Mouse (Mus musculus): Measurements from ENCODE around the gene Afp. TPM values are rescaled to one million over a fixed set of nuclear protein-coding genes. Genes with fewer than 3 reads are reported as not detected.

Afp gene
- 0.30 TPM in 1 of 2 replicates, not detected in the other for polyA plus RNA-seq (2012; ENCODE audit: insufficient read depth, low replicate concordance)

- H3K4me3 ChIP-seq (replicated peaks), result no peak within 1 kb of the TSS
- no peaks in the 10 kb centered on the region for H3K4me1 ChIP-seq
- H3K36me3 ChIP-seq (replicated peaks; ENCODE audit: low read length), result no peaks in the 10 kb centered on the region
- TF ChIP-seq FLI1 (IDR thresholded peaks at IDR 0.05; ENCODE audit: low read length) (no peak), GATA1 (IDR thresholded peaks at IDR 0.05; ENCODE audit: borderline replicate concordance, low read length) (no peak)
- H3K27me3 ChIP-seq (replicated peaks), result peaks cover 3% of the 10 kb centered on the region
- H3K9me3 ChIP-seq, result no peaks in the 10 kb centered on the region
These were observed at the start of gene Afp for GRCm38 (mm10) chr5:90490518-90490917. TSS of gene Afp (plus strand) at chr5:90490737.

GRCm38 (mm10) chr5:90447577-90447976, 43.0 kb upstream of the Afp start:
- Histone ChIP-seq H3K27me3 (replicated peaks) (no peaks in the 10 kb centered on the region), H3K4me1 (no peaks in the 10 kb centered on the region), H3K36me3 (replicated peaks; ENCODE audit: low read length) (no peaks in the 10 kb centered on the region), H3K9me3 (no peaks in the 10 kb centered on the region), H3K4me3 (replicated peaks) (no peak overlapping the region)
- no peak for TF ChIP-seq GATA1 (IDR thresholded peaks at IDR 0.05; ENCODE audit: borderline replicate concordance, low read length)
- no peak for TF ChIP-seq FLI1 (IDR thresholded peaks at IDR 0.05; ENCODE audit: low read length)

- no peaks in the 10 kb centered on the region for H3K4me1 ChIP-seq
- no peaks in the 10 kb centered on the region for H3K36me3 ChIP-seq (replicated peaks; ENCODE audit: low read length)
- no peaks in the 10 kb centered on the region for H3K27me3 ChIP-seq (replicated peaks)
- no peak overlapping the region for H3K4me3 ChIP-seq (replicated peaks)
- TF ChIP-seq GATA1 (IDR thresholded peaks at IDR 0.05; ENCODE audit: borderline replicate concordance, low read length) (no peak), FLI1 (IDR thresholded peaks at IDR 0.05; ENCODE audit: low read length) (no peak)
- H3K9me3 ChIP-seq, result no peaks in the 10 kb centered on the region
These were observed 40.6 kb upstream of the Afp start for GRCm38 (mm10) chr5:90449961-90450360.

- TF ChIP-seq FLI1 (IDR thresholded peaks at IDR 0.05; ENCODE audit: low read length) (no peak), GATA1 (IDR thresholded peaks at IDR 0.05; ENCODE audit: borderline replicate concordance, low read length) (no peak)
- H3K9me3 ChIP-seq, result no peaks in the 10 kb centered on the region
- H3K4me1 ChIP-seq, result no peaks in the 10 kb centered on the region
- H3K27me3 ChIP-seq (replicated peaks), result no peaks in the 10 kb centered on the region
- H3K4me3 ChIP-seq (replicated peaks), result no peak overlapping the region
- H3K36me3 ChIP-seq (replicated peaks; ENCODE audit: low read length), result no peaks in the 10 kb centered on the region
These were observed 37.8 kb upstream of the Afp start for GRCm38 (mm10) chr5:90452711-90453110.

GRCm38 (mm10) chr5:90457241-90457640, 33.3 kb upstream of the Afp start:
- Histone ChIP-seq H3K4me3 (replicated peaks) (no peak overlapping the region), H3K9me3 (no peaks in the 10 kb centered on the region), H3K36me3 (replicated peaks; ENCODE audit: low read length) (no peaks in the 10 kb centered on the region), H3K4me1 (no peaks in the 10 kb centered on the region), H3K27me3 (replicated peaks) (no peaks in the 10 kb centered on the region)
- no peak for TF ChIP-seq FLI1 (IDR thresholded peaks at IDR 0.05; ENCODE audit: low read length)
- TF ChIP-seq GATA1 (IDR thresholded peaks at IDR 0.05; ENCODE audit: borderline replicate concordance, low read length), result no peak

- no peaks in the 10 kb centered on the region for H3K27me3 ChIP-seq (replicated peaks)
- no peaks in the 10 kb centered on the region for H3K9me3 ChIP-seq
- no peaks in the 10 kb centered on the region for H3K4me1 ChIP-seq
- no peak overlapping the region for H3K4me3 ChIP-seq (replicated peaks)
- no peaks in the 10 kb centered on the region for H3K36me3 ChIP-seq (replicated peaks; ENCODE audit: low read length)
- no peak for TF ChIP-seq FLI1 (IDR thresholded peaks at IDR 0.05; ENCODE audit: low read length)
- TF ChIP-seq GATA1 (IDR thresholded peaks at IDR 0.05; ENCODE audit: borderline replicate concordance, low read length), result no peak
These were observed 31.8 kb upstream of the Afp start for GRCm38 (mm10) chr5:90458727-90459126.

- TF ChIP-seq GATA1 (IDR thresholded peaks at IDR 0.05; ENCODE audit: borderline replicate concordance, low read length) (no peak), FLI1 (IDR thresholded peaks at IDR 0.05; ENCODE audit: low read length) (no peak)
- H3K4me3 ChIP-seq (replicated peaks), result no peak within 1 kb of the TSS
These were observed 29.9 kb upstream of the Afp start, which contains the start of gene Alb for GRCm38 (mm10) chr5:90460619-90461018. TSS of gene Alb (plus strand) at chr5:90460897.

GRCm38 (mm10) chr5:90466806-90467205, 23.7 kb upstream of the Afp start:
- TF ChIP-seq GATA1 (IDR thresholded peaks at IDR 0.05; ENCODE audit: borderline replicate concordance, low read length) (no peak), FLI1 (IDR thresholded peaks at IDR 0.05; ENCODE audit: low read length) (no peak)
- Histone ChIP-seq H3K4me1 (no peaks in the 10 kb centered on the region), H3K27me3 (replicated peaks) (no peaks in the 10 kb centered on the region), H3K4me3 (replicated peaks) (no peak overlapping the region), H3K9me3 (no peaks in the 10 kb centered on the region), H3K36me3 (replicated peaks; ENCODE audit: low read length) (no peaks in the 10 kb centered on the region)

More at GRCm38 (mm10) chr5:90460619-90461018, 29.9 kb upstream of the Afp start, which contains the start of gene Alb:
- Histone ChIP-seq H3K27me3 (replicated peaks) (no peaks in the 10 kb centered on the region), H3K4me1 (no peaks in the 10 kb centered on the region), H3K36me3 (replicated peaks; ENCODE audit: low read length) (no peaks in the 10 kb centered on the region), H3K9me3 (no peaks in the 10 kb centered on the region)

- TF ChIP-seq FLI1 (IDR thresholded peaks at IDR 0.05; ENCODE audit: low read length) (no peak), GATA1 (IDR thresholded peaks at IDR 0.05; ENCODE audit: borderline replicate concordance, low read length) (no peak)
- Histone ChIP-seq H3K4me1 (no peaks in the 10 kb centered on the region), H3K36me3 (replicated peaks; ENCODE audit: low read length) (no peaks in the 10 kb centered on the region), H3K27me3 (replicated peaks) (no peaks in the 10 kb centered on the region), H3K4me3 (replicated peaks) (no peak overlapping the region), H3K9me3 (no peaks in the 10 kb centered on the region)
These were observed 23.3 kb upstream of the Afp start for GRCm38 (mm10) chr5:90467245-90467644.

- no peak overlapping the region for H3K4me3 ChIP-seq (replicated peaks)
- H3K36me3 ChIP-seq (replicated peaks; ENCODE audit: low read length), result no peaks in the 10 kb centered on the region
- H3K27me3 ChIP-seq (replicated peaks), result no peaks in the 10 kb centered on the region
- no peaks in the 10 kb centered on the region for H3K9me3 ChIP-seq
- no peak for TF ChIP-seq GATA1 (IDR thresholded peaks at IDR 0.05; ENCODE audit: borderline replicate concordance, low read length)
- TF ChIP-seq FLI1 (IDR thresholded peaks at IDR 0.05; ENCODE audit: low read length), result no peak
- no peaks in the 10 kb centered on the region for H3K4me1 ChIP-seq
These were observed 19.7 kb upstream of the Afp start for GRCm38 (mm10) chr5:90470836-90471235.

GRCm38 (mm10) chr5:90473902-90474301, 16.6 kb upstream of the Afp start:
- no peaks in the 10 kb centered on the region for H3K36me3 ChIP-seq (replicated peaks; ENCODE audit: low read length)

More at GRCm38 (mm10) chr5:90473902-90474301, 16.6 kb upstream of the Afp start:
- no peaks in the 10 kb centered on the region for H3K4me1 ChIP-seq
- no peaks in the 10 kb centered on the region for H3K9me3 ChIP-seq
- TF ChIP-seq FLI1 (IDR thresholded peaks at IDR 0.05; ENCODE audit: low read length) (no peak), GATA1 (IDR thresholded peaks at IDR 0.05; ENCODE audit: borderline replicate concordance, low read length) (no peak)
- no peaks in the 10 kb centered on the region for H3K27me3 ChIP-seq (replicated peaks)
- no peak overlapping the region for H3K4me3 ChIP-seq (replicated peaks)

All from megakaryocyte, embryonic 14.5 days (primary cell).